Mouse (Mus musculus) neural tube, embryonic 13.5 days (tissue): ENCODE results near the gene Vmn2r110. TPM values are rescaled to one million over a fixed set of nuclear protein-coding genes. Genes with fewer than 3 reads are reported as not detected.

Experiments
- ATAC-seq: fragments of 200-750 bp; cut with Nextera tagmentation; 2 replicates; pipeline ENCODE4 v1.8.0; 2017; ENCODE audit warnings: low read depth, mild to moderate bottlenecking, moderate TSS enrichment, moderate library complexity
- H3K27ac ChIP-seq: fragments of 300-500 bp; sonication (generic); replicated peaks from 2 replicates; pipeline ENCODE4 v1.5.1; 2015; ENCODE audit warnings: moderate library complexity, mild to moderate bottlenecking, inconsistent platforms
- H3K27me3 ChIP-seq: fragments of 300-500 bp; sonication (generic); 2 replicates; pipeline ENCODE4 v1.6.1; 2015; ENCODE audit warnings: mild to moderate bottlenecking, inconsistent platforms
- H3K36me3 ChIP-seq: fragments of 300-500 bp; sonication (generic); 2 replicates; pipeline ENCODE4 v1.6.1; 2015; ENCODE audit warnings: mild to moderate bottlenecking, inconsistent platforms
- H3K4me1 ChIP-seq: fragments of 300-500 bp; sonication (generic); replicated peaks from 2 replicates; pipeline ENCODE4 v1.6.1; 2015; ENCODE audit warnings: inconsistent platforms
- H3K4me2 ChIP-seq: fragments of 300-500 bp; sonication (generic); 2 replicates; pipeline ENCODE4 v1.6.1; 2015; ENCODE audit warnings: inconsistent platforms, mild to moderate bottlenecking, moderate library complexity
- H3K4me3 ChIP-seq: fragments of 300-500 bp; sonication (generic); 2 replicates; pipeline ENCODE4 v1.5.1; 2015; ENCODE audit warnings: mild to moderate bottlenecking, inconsistent platforms
- H3K9ac ChIP-seq: fragments of 300-500 bp; sonication (generic); 2 replicates; pipeline ENCODE4 v1.6.1; 2015; ENCODE audit warnings: moderate library complexity, mild to moderate bottlenecking, inconsistent platforms
- H3K9me3 ChIP-seq: fragments of 300-500 bp; sonication (generic); 2 replicates; pipeline ENCODE4 v1.6.1; 2016; ENCODE audit warnings: inconsistent platforms
- WGBS: fragments of 180-500 bp; shearing (Covaris S2); methylation state at CpG from one replicate; pipeline ENCODE4 v1.1.7; 2015; 5-methylcytosine and 5-hydroxymethylcytosine counted together
- polyA plus RNA-seq: library from polyadenylated mRNA; unstranded; fragments of >200 nt; fragmentation: Nextera tagmentation; extraction: Ambion mirVana; gene quantifications from 2 replicates; pipeline ENCODE4 v1.2.1, GENCODE M21; 2015

The Vmn2r110 gene
- polyA plus RNA-seq = not detected in 2 replicates

- no peak within 1 kb of the TSS for H3K4me3 ChIP-seq
- no peak within 1 kb of the TSS for H3K4me2 ChIP-seq
- no peak within 1 kb of the TSS for H3K27ac ChIP-seq
- H3K36me3 ChIP-seq = no peaks in the 10 kb centered on the region
- ATAC-seq = no peak
- peaks cover 6% of the 10 kb centered on the region; the same call in 1 of the 2 replicates for H3K9me3 ChIP-seq
- no peaks in the 10 kb centered on the region for H3K27me3 ChIP-seq
- H3K4me1 ChIP-seq = no peaks in the 10 kb centered on the region
- WGBS = 45% methylated on average over 1 of the region's 1 CpGs
- no peak within 1 kb of the TSS for H3K9ac ChIP-seq
Observed at GRCm38 (mm10) chr17:20596323-20596722, at the start of gene Vmn2r110. TSS of gene Vmn2r110 (minus strand) at chr17:20596423.

GRCm38 (mm10) chr17:20624777-20625176 is 28.6 kb upstream of the Vmn2r110 start, which contains the start of gene Fpr-rs3:
TSS of gene Fpr-rs3 (minus strand) at chr17:20624877.
- no peak within 1 kb of the TSS for H3K4me3 ChIP-seq
- H3K27me3 ChIP-seq = no peaks in the 10 kb centered on the region
- ATAC-seq = no peak
- H3K4me1 ChIP-seq = no peaks in the 10 kb centered on the region
- no peak within 1 kb of the TSS for H3K9ac ChIP-seq
- H3K9me3 ChIP-seq = peaks cover 19% of the 10 kb centered on the region
- no peak within 1 kb of the TSS for H3K4me2 ChIP-seq
- no peak within 1 kb of the TSS for H3K27ac ChIP-seq
- H3K36me3 ChIP-seq = no peaks in the 10 kb centered on the region

GRCm38 (mm10) chr17:20564656-20565055 is 31.6 kb downstream of the Vmn2r110 start, which contains the start of gene Vmn2r109:
TSS of gene Vmn2r109 (minus strand) at chr17:20564756.
- ATAC-seq = no peak
- Histone ChIP-seq H3K4me1 (no peaks in the 10 kb centered on the region), H3K36me3 (no peaks in the 10 kb centered on the region), H3K27ac (no peak within 1 kb of the TSS), H3K9me3 (no peaks in the 10 kb centered on the region), H3K4me2 (no peak within 1 kb of the TSS), H3K27me3 (no peaks in the 10 kb centered on the region), H3K9ac (no peak within 1 kb of the TSS), H3K4me3 (no peak within 1 kb of the TSS)
- 94% methylated on average over 1 of the region's 1 CpGs for WGBS

Other genes starting within 250 kb of the Vmn2r110 start
- gene Vmn1r224, start 182.3 kb downstream of the Vmn2r110 start, polyA plus RNA-seq = not detected in 2 replicates
- not detected in 2 replicates for gene Vmn2r108, start 115.1 kb downstream of the Vmn2r110 start, polyA plus RNA-seq
- gene Vmn1r225, start 98.3 kb downstream of the Vmn2r110 start, polyA plus RNA-seq = not detected in 2 replicates
- not detected in 2 replicates for gene Vmn2r109, start 31.7 kb downstream of the Vmn2r110 start, polyA plus RNA-seq
- not detected in 2 replicates for gene Fpr-rs3, start 28.5 kb upstream of the Vmn2r110 start, polyA plus RNA-seq
- gene Vmn1r226, start 86.4 kb upstream of the Vmn2r110 start, polyA plus RNA-seq = not detected in 2 replicates
- gene Vmn1r227, start 133.4 kb upstream of the Vmn2r110 start, polyA plus RNA-seq = not detected in 2 replicates
- not detected in 2 replicates for gene Vmn1r228, start 189.7 kb upstream of the Vmn2r110 start, polyA plus RNA-seq
- gene Vmn1r229, start 215.1 kb upstream of the Vmn2r110 start, polyA plus RNA-seq = not detected in 2 replicates
- not detected in 2 replicates for gene Vmn1r230, start 244.0 kb upstream of the Vmn2r110 start, polyA plus RNA-seq